Mouse (Mus musculus) lung, embryonic 14.5 days (tissue): Measurements from ENCODE around the gene Atp8a2. TPM values are rescaled to one million over a fixed set of nuclear protein-coding genes. Genes with fewer than 3 reads are reported as not detected.
A peak's percentile ranks its signal among the peaks of the same experiment; 100 is the strongest.

Experiments
- ATAC-seq: fragments of 200-750 bp; cut with Nextera tagmentation; 2 replicates; pipeline ENCODE4 v1.8.0; 2017; ENCODE audit warnings: mild to moderate bottlenecking, moderate TSS enrichment, moderate library complexity; ENCODE audit not compliant: insufficient read depth
- DNase-seq: peaks from one replicate; pipeline ENCODE4 v3.0.0-alpha.2; 2015
- H3K27ac ChIP-seq: fragments of 300-500 bp; sonication (generic); 2 replicates; pipeline ENCODE4 v1.5.1; 2014; ENCODE audit warnings: low read depth, mild to moderate bottlenecking, moderate library complexity
- H3K27me3 ChIP-seq: fragments of 300-500 bp; sonication (generic); 2 replicates; pipeline ENCODE4 v1.6.1; 2014; ENCODE audit warnings: low read length, control low read depth; ENCODE audit not compliant: insufficient read depth
- H3K36me3 ChIP-seq: fragments of 300-500 bp; sonication (generic); 2 replicates; pipeline ENCODE4 v1.6.1; 2014; ENCODE audit warnings: control low read depth; ENCODE audit not compliant: insufficient read depth
- H3K4me1 ChIP-seq: fragments of 300-500 bp; sonication (generic); 2 replicates; pipeline ENCODE4 v1.6.1; 2014; ENCODE audit warnings: antibody characterized with exemption, control low read depth; ENCODE audit not compliant: insufficient read depth
- H3K4me2 ChIP-seq: fragments of 300-500 bp; sonication (generic); 2 replicates; pipeline ENCODE4 v1.6.1; 2014; ENCODE audit warnings: mild to moderate bottlenecking
- H3K4me3 ChIP-seq: fragments of 300-500 bp; sonication (generic); 2 replicates; pipeline ENCODE4 v1.5.1; 2014; ENCODE audit warnings: low read depth, low read length
- H3K9ac ChIP-seq: fragments of 300-500 bp; sonication (generic); 2 replicates; pipeline ENCODE4 v1.6.1; 2014
- H3K9me3 ChIP-seq: fragments of 300-500 bp; sonication (generic); 2 replicates; pipeline ENCODE4 v1.6.1; 2016; ENCODE audit warnings: low read depth, low read length, control low read depth
- CTCF ChIP-seq: IDR thresholded peaks from 2 replicates; pipeline ENCODE4 v1.5.1; 2016; ENCODE audit warnings: antibody characterized with exemption, low read depth
- WGBS: fragments of 180-500 bp; shearing (Covaris S2); extraction: QIAGEN DNeasy Blood & Tissue Kit; methylation state at CpG from one replicate; pipeline ENCODE4 v1.1.7; 2014; 5-methylcytosine and 5-hydroxymethylcytosine counted together
- polyA plus RNA-seq: library from polyadenylated mRNA; unstranded; fragments of >200 nt; fragmentation: Nextera tagmentation; extraction: Ambion mirVana; gene quantifications from 2 replicates; pipeline ENCODE4 v1.2.1, GENCODE M21; 2014

Gene Atp8a2
- polyA plus RNA-seq, 1 experiment from 2014 or later = 0.95 TPM

- Histone ChIP-seq H3K27ac (0 out of 2 replicates have a peak overlapping the region, but pooled peaks have one; percentile 51), H3K36me3 (no peaks in the 10 kb centered on the region), H3K27me3 (no peaks in the 10 kb centered on the region), H3K4me3 (no peak overlapping the region), H3K9ac (no peak overlapping the region), H3K4me1 (peaks cover 27% of the 10 kb centered on the region), H3K9me3 (no peaks in the 10 kb centered on the region), H3K4me2 (no peak overlapping the region)
- no peak for ATAC-seq
- DNase-seq = peak; percentile 70
- 87% methylated on average over 1 of the region's 1 CpGs for WGBS
- no peak for TF ChIP-seq CTCF
These were observed 308.5 kb downstream of the Atp8a2 start for GRCm38 (mm10) chr14:59888446-59888845.

GRCm38 (mm10) chr14:59888046-59888445 is 308.9 kb downstream of the Atp8a2 start:
- DNase-seq (no peak), ATAC-seq (no peak; the same call in 1 of the 2 replicates)
- Histone ChIP-seq H3K9ac (no peak overlapping the region), H3K27ac (peak overlapping the region; percentile 51; the same call in 1 of the 2 replicates), H3K36me3 (no peaks in the 10 kb centered on the region), H3K4me2 (no peak overlapping the region), H3K4me1 (peaks cover 27% of the 10 kb centered on the region), H3K27me3 (no peaks in the 10 kb centered on the region), H3K4me3 (no peak overlapping the region), H3K9me3 (no peaks in the 10 kb centered on the region)
- TF ChIP-seq CTCF = no peak
- 74% methylated on average over 6 of the region's 6 CpGs for WGBS

GRCm38 (mm10) chr14:59887061-59887861 is 309.7 kb downstream of the Atp8a2 start:
- WGBS = 13% methylated on average over 15 of the region's 15 CpGs
- no peak overlapping the region for H3K4me3 ChIP-seq
- no peak overlapping the region for H3K9ac ChIP-seq
- TF ChIP-seq CTCF = no peak
- no peaks in the 10 kb centered on the region for H3K27me3 ChIP-seq
- H3K4me2 ChIP-seq = peak overlapping the region; percentile 1; the same call in 1 of the 2 replicates
- H3K36me3 ChIP-seq = no peaks in the 10 kb centered on the region
- DNase-seq (peak; percentile 97), ATAC-seq (peak; percentile 92)
- no peaks in the 10 kb centered on the region for H3K9me3 ChIP-seq
- H3K27ac ChIP-seq = peak overlapping the region; percentile 51; the same call in 1 of the 2 replicates
- peaks cover 26% of the 10 kb centered on the region for H3K4me1 ChIP-seq

- no peak overlapping the region for H3K27ac ChIP-seq
- H3K9me3 ChIP-seq = no peaks in the 10 kb centered on the region
- no peak overlapping the region for H3K4me3 ChIP-seq
- H3K27me3 ChIP-seq = no peaks in the 10 kb centered on the region
- ATAC-seq (no peak), DNase-seq (no peak)
- H3K4me1 ChIP-seq = peaks cover 22% of the 10 kb centered on the region
- H3K36me3 ChIP-seq = no peaks in the 10 kb centered on the region
- no peak overlapping the region for H3K4me2 ChIP-seq
- no peak overlapping the region for H3K9ac ChIP-seq
- 73% methylated on average over 10 of the region's 10 CpGs for WGBS
- no peak for TF ChIP-seq CTCF
These were observed 313.4 kb downstream of the Atp8a2 start for GRCm38 (mm10) chr14:59883517-59884069.

GRCm38 (mm10) chr14:59880829-59881228 is 316.1 kb downstream of the Atp8a2 start:
- H3K9ac ChIP-seq = no peak overlapping the region
- ATAC-seq (peak; percentile 46; the same call in 1 of the 2 replicates), DNase-seq (peak; percentile 68)
- TF ChIP-seq CTCF = no peak
- no peak overlapping the region for H3K4me3 ChIP-seq
- H3K9me3 ChIP-seq = no peaks in the 10 kb centered on the region
- no peak overlapping the region for H3K4me2 ChIP-seq
- no peak overlapping the region for H3K27ac ChIP-seq
- no peaks in the 10 kb centered on the region for H3K36me3 ChIP-seq
- WGBS = 67% methylated on average over 3 of the region's 3 CpGs
- peaks cover 5% of the 10 kb centered on the region; the same call in 1 of the 2 replicates for H3K4me1 ChIP-seq
- no peaks in the 10 kb centered on the region for H3K27me3 ChIP-seq

GRCm38 (mm10) chr14:59878248-59878647 is 318.7 kb downstream of the Atp8a2 start:
- H3K4me1 ChIP-seq = peaks cover 3% of the 10 kb centered on the region; the same call in 1 of the 2 replicates
- peak; percentile 68 for ATAC-seq
- no peak for TF ChIP-seq CTCF
- H3K4me2 ChIP-seq = no peak overlapping the region
- H3K4me3 ChIP-seq = no peak overlapping the region
- H3K36me3 ChIP-seq = no peaks in the 10 kb centered on the region
- no peaks in the 10 kb centered on the region for H3K27me3 ChIP-seq
- 30% methylated on average over 3 of the region's 3 CpGs for WGBS
- no peak overlapping the region for H3K27ac ChIP-seq
- peak; percentile 86 for DNase-seq
- no peaks in the 10 kb centered on the region for H3K9me3 ChIP-seq
- H3K9ac ChIP-seq = no peak overlapping the region

GRCm38 (mm10) chr14:59876525-59876924 is 320.5 kb downstream of the Atp8a2 start:
- H3K9me3 ChIP-seq = no peaks in the 10 kb centered on the region
- H3K27ac ChIP-seq = no peak overlapping the region
- 77% methylated on average over 2 of the region's 2 CpGs for WGBS
- no peak overlapping the region for H3K9ac ChIP-seq
- TF ChIP-seq CTCF = peak; percentile 19; the same call in 1 of the 2 replicates
- DNase-seq = no peak
- H3K4me1 ChIP-seq = peaks cover 3% of the 10 kb centered on the region; the same call in 1 of the 2 replicates
- H3K36me3 ChIP-seq = no peaks in the 10 kb centered on the region
- no peak for ATAC-seq
- H3K4me2 ChIP-seq = no peak overlapping the region
- H3K27me3 ChIP-seq = no peaks in the 10 kb centered on the region
- no peak overlapping the region for H3K4me3 ChIP-seq
